Mouse (Mus musculus) brain, embryonic 14.5 days (tissue): ENCODE measurements around the gene Hcn1. TPM values are rescaled to one million over a fixed set of nuclear protein-coding genes. Genes with fewer than 3 reads are reported as not detected.

Experiments
- DNase-seq: peaks from one replicate; pipeline ENCODE4 v3.0.0-alpha.2; 2011; ENCODE audit warnings: low read depth
- CTCF ChIP-seq: fragments of 200-500 bp; IDR thresholded peaks from 2 replicates; pipeline ENCODE4 v1.5.1; 2012; ENCODE audit warnings: inconsistent platforms, mild to moderate bottlenecking, moderate library complexity, borderline replicate concordance; ENCODE audit not compliant: insufficient read depth, insufficient read length; ENCODE audit errors: extremely low read depth
- POLR2A ChIP-seq: fragments of 200-500 bp; IDR thresholded peaks from 2 replicates; pipeline ENCODE4 v1.6.1; 2012; ENCODE audit warnings: mild to moderate bottlenecking, inconsistent platforms, borderline replicate concordance; ENCODE audit not compliant: poor library complexity, insufficient read depth, insufficient read length, severe bottlenecking; ENCODE audit errors: extremely low read depth
- polyA plus RNA-seq: library from polyadenylated mRNA; depleted of rRNA; stranded (reverse); fragments of >200 nt; gene quantifications from 2 replicates; pipeline ENCODE4 v1.2.3, GENCODE M21; 2012

The Hcn1 gene
- polyA plus RNA-seq, 1 experiment: 1.2 TPM

- peak; percentile 53 for DNase-seq
- TF ChIP-seq CTCF (no peak), POLR2A (no peak)
Observed at GRCm38 (mm10) chr13:117706986-117707738, 105.0 kb downstream of the Hcn1 start.

GRCm38 (mm10) chr13:117710811-117711210 is 108.7 kb downstream of the Hcn1 start:
- DNase-seq: no peak
- TF ChIP-seq CTCF (no peak), POLR2A (no peak)

DNA sequence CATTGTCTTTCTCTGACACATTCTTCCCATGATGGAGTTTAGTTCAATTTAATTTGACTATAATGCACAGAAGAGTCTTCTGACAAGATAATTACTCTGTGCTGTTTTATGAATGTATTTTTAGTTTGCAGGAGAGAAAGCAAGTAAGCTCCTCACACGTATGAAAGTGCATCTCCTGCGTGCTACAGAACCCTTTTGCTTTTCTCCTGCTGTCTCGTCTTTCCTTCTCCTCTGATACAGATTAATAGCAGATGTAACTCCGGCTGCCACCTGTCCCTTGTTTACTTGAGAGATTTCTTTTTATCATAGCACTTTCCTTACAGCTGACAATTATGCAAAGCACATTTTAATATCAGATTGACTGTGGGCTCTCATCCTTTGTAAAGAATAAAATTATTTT is 120.0 kb downstream of the Hcn1 start:
- DNase-seq: peak; percentile 50
- no peak for TF ChIP-seq POLR2A
- no peak for TF ChIP-seq CTCF

GRCm38 (mm10) chr13:117724083-117724482 is 122.0 kb downstream of the Hcn1 start:
- DNase-seq: no peak
- TF ChIP-seq POLR2A: no peak
- TF ChIP-seq CTCF: no peak

DNA sequence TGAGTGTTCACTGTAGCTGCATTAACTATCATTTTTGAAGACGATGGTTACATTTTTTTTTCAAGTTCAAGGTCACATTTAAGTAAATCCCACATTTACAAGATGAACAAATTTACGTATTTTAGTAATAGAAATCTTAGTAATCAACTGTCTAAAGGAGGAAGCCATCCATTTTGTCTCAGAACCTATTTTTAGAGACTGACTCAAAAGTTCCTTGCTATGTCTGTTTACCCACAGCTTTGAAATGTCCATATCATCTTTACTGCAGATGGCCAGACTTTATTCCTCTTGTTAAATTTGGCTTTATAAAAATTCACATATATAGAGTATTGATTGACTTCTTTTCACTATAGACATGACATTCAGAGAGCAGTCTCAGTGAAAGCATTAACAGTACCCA is 126.3 kb downstream of the Hcn1 start:
- DNase-seq: no peak
- TF ChIP-seq POLR2A (no peak), CTCF (no peak)

GRCm38 (mm10) chr13:117732738-117733137 is 130.6 kb downstream of the Hcn1 start:
- TF ChIP-seq CTCF: no peak
- no peak for DNase-seq

- TF ChIP-seq POLR2A (no peak), CTCF (no peak)
- no peak for DNase-seq
Observed at GRCm38 (mm10) chr13:117744451-117744850, 142.3 kb downstream of the Hcn1 start.

GRCm38 (mm10) chr13:117745173-117745572 is 143.1 kb downstream of the Hcn1 start:
- DNase-seq: no peak

DNA sequence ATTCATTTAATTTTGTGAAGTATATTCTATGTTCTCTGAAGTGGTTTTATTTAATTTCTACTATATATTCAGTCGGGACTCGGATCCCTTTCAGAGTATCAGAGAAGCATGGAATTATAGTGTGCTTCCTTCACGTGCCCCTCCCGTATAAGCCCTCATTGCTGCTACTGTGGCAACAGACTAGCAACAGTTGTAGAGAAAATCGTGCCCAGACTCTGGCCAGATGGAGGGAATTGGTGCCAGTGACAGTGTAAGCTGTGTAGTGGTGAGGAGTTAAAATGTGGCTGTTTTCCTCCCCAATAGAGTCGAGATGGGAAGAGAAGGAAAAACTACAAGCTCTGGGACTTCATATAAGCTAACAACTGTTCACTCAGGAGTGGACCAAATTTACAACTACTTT is 163.4 kb downstream of the Hcn1 start:
- TF ChIP-seq CTCF (no peak), POLR2A (no peak)
- peak; percentile 80 for DNase-seq

More at GRCm38 (mm10) chr13:117745173-117745572, 143.1 kb downstream of the Hcn1 start:
- no peak for TF ChIP-seq CTCF

DNA sequence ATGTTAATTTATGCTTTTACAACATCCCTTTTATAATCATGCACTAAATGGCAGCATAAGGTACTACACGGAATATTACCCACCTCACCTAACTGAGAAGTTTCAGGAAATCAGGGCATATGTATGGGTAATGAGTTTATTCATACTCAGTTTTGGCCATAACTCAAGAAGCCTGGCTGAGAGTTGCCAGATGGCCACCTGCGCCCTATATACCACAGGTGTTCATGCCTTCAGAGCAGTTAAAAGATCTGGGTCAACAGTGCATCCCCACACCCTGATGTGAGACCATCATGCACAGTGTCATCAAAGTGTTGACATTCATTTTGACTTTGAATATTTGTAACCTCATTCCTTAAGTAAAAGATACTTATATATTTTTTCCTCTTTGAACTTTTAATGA is 183.3 kb downstream of the Hcn1 start:
- no peak for TF ChIP-seq POLR2A
- no peak for TF ChIP-seq CTCF
- DNase-seq: no peak

DNA sequence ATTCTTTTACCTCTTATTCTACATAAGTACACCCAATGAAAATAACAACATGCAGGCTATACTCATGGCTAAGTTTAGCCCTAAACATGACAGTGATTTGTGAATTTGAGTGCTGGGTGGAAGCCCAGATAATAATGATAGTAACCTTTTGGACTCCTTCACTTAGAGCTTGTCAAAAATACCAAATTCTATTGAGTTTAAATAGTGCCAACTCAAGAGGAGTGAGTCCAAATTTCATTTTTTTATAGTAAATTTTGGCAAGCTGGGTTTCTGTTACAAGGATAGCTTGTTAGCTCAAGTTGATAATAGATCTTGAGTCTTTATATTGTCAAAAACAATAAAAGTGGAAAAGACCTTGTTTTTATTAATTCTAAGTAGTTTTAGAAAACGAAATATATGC is 190.7 kb downstream of the Hcn1 start:
- peak; percentile 11 for DNase-seq
- TF ChIP-seq POLR2A: no peak
- TF ChIP-seq CTCF: no peak

- TF ChIP-seq POLR2A: no peak
- DNase-seq: no peak
Observed at GRCm38 (mm10) chr13:117801061-117801460, 198.9 kb downstream of the Hcn1 start.

DNA sequence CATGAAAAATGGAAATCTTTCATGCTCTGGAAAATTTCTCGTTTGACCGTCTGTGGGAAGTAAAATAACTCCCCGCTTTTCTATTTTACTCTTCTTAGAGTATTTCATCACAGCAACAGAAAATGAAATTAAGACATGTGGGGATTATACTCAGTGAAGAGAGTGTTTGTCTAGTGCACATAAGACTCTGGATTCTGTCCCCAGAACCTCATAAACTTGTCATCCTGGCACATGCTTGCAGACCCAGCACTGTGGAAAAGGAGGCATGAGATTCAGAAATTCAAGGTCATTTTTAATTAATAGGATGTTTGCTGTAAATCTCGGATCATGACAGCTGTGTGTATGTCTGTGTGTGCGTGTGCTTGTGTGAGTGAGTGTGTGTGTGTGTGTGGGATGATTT is 225.5 kb downstream of the Hcn1 start:
- DNase-seq: no peak
- TF ChIP-seq CTCF (no peak), POLR2A (no peak)

GRCm38 (mm10) chr13:117836658-117837057 is 234.5 kb downstream of the Hcn1 start:
- DNase-seq: no peak
- TF ChIP-seq POLR2A (no peak), CTCF (no peak)
